Mouse (Mus musculus): Measurements from ENCODE around the gene Kif21b. TPM values are rescaled to one million over a fixed set of nuclear protein-coding genes. Genes with fewer than 3 reads are reported as not detected.
A peak's percentile ranks its signal among the peaks of the same experiment; 100 is the strongest.

Kif21b gene
- total and polyA plus RNA-seq, 3 experiments, result 13.2 to 51.9 (median 36.7) TPM

- TF ChIP-seq GATA2 (IDR thresholded peaks at IDR 0.05; ENCODE audit: borderline replicate concordance, low read depth, low read length), result no peak
- TF ChIP-seq POLR2AphosphoS5 (IDR thresholded peaks at IDR 0.05; ENCODE audit: insufficient replicate concordance, low read depth, low read length), result no peak
- no peak for TF ChIP-seq CTCF (IDR thresholded peaks at IDR 0.05; ENCODE audit: low read depth, low read length)
- TF ChIP-seq GATA1 (IDR thresholded peaks at IDR 0.05; ENCODE audit: borderline replicate concordance, low read length), result no peak
- no peak for TF ChIP-seq TAL1 (conservative IDR thresholded peaks at IDR 0.05; ENCODE audit: low read depth, low read length)
- Histone ChIP-seq H3K4me1 (ENCODE audit: insufficient read depth, low read depth, low read length) (peaks cover 62% of the 10 kb centered on the region), H3K4me3 (ENCODE audit: low read depth, low read length) (peak overlapping the region; percentile 25; the same call in 1 of the 2 replicates), H3K36me3 (replicated peaks) (peaks cover 46% of the 10 kb centered on the region), H3K27me3 (ENCODE audit: insufficient read depth, low read length) (no peaks in the 10 kb centered on the region), H3K9me3 (replicated peaks) (no peaks in the 10 kb centered on the region)
- peak; percentile 43 for ATAC-seq (ENCODE audit: extremely low read depth, insufficient number of reproducible peaks, low FRiP score, poor library complexity, severe bottlenecking)
- DNase-seq (ENCODE audit: low spot score), result peak; percentile 64
These were observed 47.6 kb downstream of the Kif21b start for GRCm38 (mm10) chr1:136178741-136179140.

- Histone ChIP-seq H3K36me3 (replicated peaks) (peaks cover 38% of the 10 kb centered on the region), H3K9me3 (replicated peaks) (no peaks in the 10 kb centered on the region), H3K4me3 (ENCODE audit: low read depth, low read length) (no peak overlapping the region), H3K27me3 (ENCODE audit: insufficient read depth, low read length) (peaks cover 6% of the 10 kb centered on the region), H3K4me1 (ENCODE audit: insufficient read depth, low read depth, low read length) (peaks cover 54% of the 10 kb centered on the region)
- no peak for DNase-seq (ENCODE audit: low spot score)
- TF ChIP-seq CTCF (IDR thresholded peaks at IDR 0.05; ENCODE audit: low read depth, low read length) (no peak), TAL1 (conservative IDR thresholded peaks at IDR 0.05; ENCODE audit: low read depth, low read length) (peak; percentile 21; the same call in 1 of the 2 replicates), POLR2AphosphoS5 (IDR thresholded peaks at IDR 0.05; ENCODE audit: insufficient replicate concordance, low read depth, low read length) (no peak), GATA2 (IDR thresholded peaks at IDR 0.05; ENCODE audit: borderline replicate concordance, low read depth, low read length) (no peak)
- no peak for ATAC-seq (ENCODE audit: extremely low read depth, insufficient number of reproducible peaks, low FRiP score, poor library complexity, severe bottlenecking)
These were observed 48.4 kb downstream of the Kif21b start for GRCm38 (mm10) chr1:136179511-136180001.

GRCm38 (mm10) chr1:136190033-136190432 lies 58.8 kb downstream of the Kif21b start:
- Histone ChIP-seq H3K27me3 (ENCODE audit: insufficient read depth, low read length) (peaks cover 67% of the 10 kb centered on the region), H3K36me3 (replicated peaks) (no peaks in the 10 kb centered on the region), H3K9me3 (replicated peaks) (no peaks in the 10 kb centered on the region), H3K4me1 (ENCODE audit: insufficient read depth, low read depth, low read length) (peaks cover 3% of the 10 kb centered on the region; the same call in 1 of the 2 replicates), H3K4me3 (ENCODE audit: low read depth, low read length) (no peak overlapping the region)
- DNase-seq (ENCODE audit: low spot score), result no peak
- no peak for ATAC-seq (ENCODE audit: extremely low read depth, insufficient number of reproducible peaks, low FRiP score, poor library complexity, severe bottlenecking)
- TF ChIP-seq TAL1 (conservative IDR thresholded peaks at IDR 0.05; ENCODE audit: low read depth, low read length), result no peak
- TF ChIP-seq CTCF (IDR thresholded peaks at IDR 0.05; ENCODE audit: low read depth, low read length), result no peak
- no peak for TF ChIP-seq GATA2 (IDR thresholded peaks at IDR 0.05; ENCODE audit: borderline replicate concordance, low read depth, low read length)
- TF ChIP-seq GATA1 (IDR thresholded peaks at IDR 0.05; ENCODE audit: borderline replicate concordance, low read length), result no peak
- no peak for TF ChIP-seq POLR2AphosphoS5 (IDR thresholded peaks at IDR 0.05; ENCODE audit: insufficient replicate concordance, low read depth, low read length)

- DNase-seq (ENCODE audit: low spot score) (peak; percentile 50), ATAC-seq (ENCODE audit: extremely low read depth, insufficient number of reproducible peaks, low FRiP score, poor library complexity, severe bottlenecking) (no peak)
- Histone ChIP-seq H3K9me3 (replicated peaks) (no peaks in the 10 kb centered on the region), H3K27me3 (ENCODE audit: insufficient read depth, low read length) (peaks cover 47% of the 10 kb centered on the region), H3K36me3 (replicated peaks) (no peaks in the 10 kb centered on the region), H3K4me1 (ENCODE audit: insufficient read depth, low read depth, low read length) (no peaks in the 10 kb centered on the region), H3K4me3 (ENCODE audit: low read depth, low read length) (no peak within 1 kb of the TSS)
- TF ChIP-seq TAL1 (conservative IDR thresholded peaks at IDR 0.05; ENCODE audit: low read depth, low read length) (no peak), CTCF (IDR thresholded peaks at IDR 0.05; ENCODE audit: low read depth, low read length) (peak; percentile 44; the same call in 1 of the 2 replicates), GATA2 (IDR thresholded peaks at IDR 0.05; ENCODE audit: borderline replicate concordance, low read depth, low read length) (no peak)
These were observed 81.6 kb downstream of the Kif21b start, which contains the start of gene Mroh3 for GRCm38 (mm10) chr1:136212803-136213202. Mroh3 (minus strand) TSS chr1:136212828.

- TF ChIP-seq GATA1 (IDR thresholded peaks at IDR 0.05; ENCODE audit: borderline replicate concordance, low read length) (no peak), TAL1 (conservative IDR thresholded peaks at IDR 0.05; ENCODE audit: low read depth, low read length) (no peak), CTCF (IDR thresholded peaks at IDR 0.05; ENCODE audit: low read depth, low read length) (no peak), GATA2 (IDR thresholded peaks at IDR 0.05; ENCODE audit: borderline replicate concordance, low read depth, low read length) (no peak), POLR2AphosphoS5 (IDR thresholded peaks at IDR 0.05; ENCODE audit: insufficient replicate concordance, low read depth, low read length) (no peak)
These were observed 83.1 kb downstream of the Kif21b start for GRCm38 (mm10) chr1:136214304-136214703.

GRCm38 (mm10) chr1:136220037-136220871 lies 89.1 kb downstream of the Kif21b start:
- Histone ChIP-seq H3K9me3 (replicated peaks) (no peaks in the 10 kb centered on the region), H3K4me3 (ENCODE audit: low read depth, low read length) (no peak overlapping the region), H3K27me3 (ENCODE audit: insufficient read depth, low read length) (peaks cover 73% of the 10 kb centered on the region), H3K36me3 (replicated peaks) (no peaks in the 10 kb centered on the region), H3K4me1 (ENCODE audit: insufficient read depth, low read depth, low read length) (0 out of 2 replicates have a peak, but pooled peaks cover 4% of the 10 kb centered on the region)
- DNase-seq (ENCODE audit: low spot score) (no peak), ATAC-seq (ENCODE audit: extremely low read depth, insufficient number of reproducible peaks, low FRiP score, poor library complexity, severe bottlenecking) (no peak)
- TF ChIP-seq CTCF (IDR thresholded peaks at IDR 0.05; ENCODE audit: low read depth, low read length) (no peak), GATA1 (IDR thresholded peaks at IDR 0.05; ENCODE audit: borderline replicate concordance, low read length) (no peak), POLR2AphosphoS5 (IDR thresholded peaks at IDR 0.05; ENCODE audit: insufficient replicate concordance, low read depth, low read length) (no peak), GATA2 (IDR thresholded peaks at IDR 0.05; ENCODE audit: borderline replicate concordance, low read depth, low read length) (no peak), TAL1 (conservative IDR thresholded peaks at IDR 0.05; ENCODE audit: low read depth, low read length) (no peak)

More at GRCm38 (mm10) chr1:136214304-136214703, 83.1 kb downstream of the Kif21b start:
- Histone ChIP-seq H3K4me3 (ENCODE audit: low read depth, low read length) (no peak overlapping the region), H3K9me3 (replicated peaks) (no peaks in the 10 kb centered on the region), H3K36me3 (replicated peaks) (no peaks in the 10 kb centered on the region), H3K4me1 (ENCODE audit: insufficient read depth, low read depth, low read length) (no peaks in the 10 kb centered on the region), H3K27me3 (ENCODE audit: insufficient read depth, low read length) (peaks cover 43% of the 10 kb centered on the region)
- DNase-seq (ENCODE audit: low spot score) (no peak), ATAC-seq (ENCODE audit: extremely low read depth, insufficient number of reproducible peaks, low FRiP score, poor library complexity, severe bottlenecking) (no peak)

Measured in G1E (cell line).